Mouse (Mus musculus) cerebellum, postnatal 4 days (tissue): ENCODE data around the gene Coil.
A peak's percentile ranks its signal among the peaks of the same experiment; 100 is the strongest.
"Not testable (repeated sequence)": the region's sequence is repeated elsewhere in the genome, so short reads cannot be mapped to it uniquely, and the experiment has no call there.

Experiments
- DNase-seq, 2 experiments: peaks; one replicate each; pipeline ENCODE4 v3.0.0; 2022; ENCODE audit warnings: low spot score in 2 of 2, mixed read lengths in 1 of 2

Coil gene

GRCm38 (mm10) chr11:88973776-88974701 is 4.0 kb downstream of the Coil start:
- peak; percentile 91 to 96 for DNase-seq

GRCm38 (mm10) chr11:88976320-88976719 is 6.3 kb downstream of the Coil start:
- DNase-seq, result no peak

GRCm38 (mm10) chr11:88977188-88977587 is 7.1 kb downstream of the Coil start:
- no peak for DNase-seq

GRCm38 (mm10) chr11:88981337-88981736 is 11.3 kb downstream of the Coil start:
- no peak for DNase-seq

- DNase-seq, result no peak
Measured at GRCm38 (mm10) chr11:88986616-88987015, 16.6 kb downstream of the Coil start.

- no peak for DNase-seq
Measured at GRCm38 (mm10) chr11:88988956-88989355, 18.9 kb downstream of the Coil start.

- DNase-seq, result no peak
Measured at GRCm38 (mm10) chr11:88989530-88989929, 19.5 kb downstream of the Coil start.

- no peak for DNase-seq
Measured at GRCm38 (mm10) chr11:88993186-88993585, 23.1 kb downstream of the Coil start.

GRCm38 (mm10) chr11:88993625-88994024 is 23.6 kb downstream of the Coil start:
- peak in 1 of 2 experiments; percentile 32 for DNase-seq

- DNase-seq, result no peak
Measured at GRCm38 (mm10) chr11:88994492-88994891, 24.4 kb downstream of the Coil start.

- DNase-seq, result no peak
Measured at GRCm38 (mm10) chr11:88995616-88996015, 25.6 kb downstream of the Coil start.

GRCm38 (mm10) chr11:88996427-88996826 is 26.4 kb downstream of the Coil start:
- DNase-seq, result no peak

GRCm38 (mm10) chr11:88997343-88997742 is 27.3 kb downstream of the Coil start:
- not testable (repeated sequence) for DNase-seq

- DNase-seq, result no peak
Measured at GRCm38 (mm10) chr11:88998406-88998805, 28.4 kb downstream of the Coil start.

GRCm38 (mm10) chr11:88998974-88999722 is 29.1 kb downstream of the Coil start, which contains the start of gene Trim25:
Trim25 (plus strand) TSS chr11:88999376.
- DNase-seq, result peak in 1 of 2 experiments; percentile 24

GRCm38 (mm10) chr11:88999723-89000526 is 29.9 kb downstream of the Coil start:
- DNase-seq, result no peak

GRCm38 (mm10) chr11:89000527-89000819 is 30.4 kb downstream of the Coil start:
- DNase-seq, result no peak

GRCm38 (mm10) chr11:89001569-89001968 is 31.5 kb downstream of the Coil start:
- DNase-seq, result no peak

- DNase-seq, result no peak
Measured at GRCm38 (mm10) chr11:89002068-89002467, 32.0 kb downstream of the Coil start.

- peak in 1 of 2 experiments; percentile 36 for DNase-seq
Measured at GRCm38 (mm10) chr11:89002621-89003020, 32.6 kb downstream of the Coil start.

GRCm38 (mm10) chr11:89003078-89003477 is 33.0 kb downstream of the Coil start:
- no peak for DNase-seq

- no peak for DNase-seq
Measured at GRCm38 (mm10) chr11:89003726-89004125, 33.7 kb downstream of the Coil start.
